Mouse (Mus musculus) CH12.LX (cell line): ENCODE results near the gene Rnf126.

Source experiments
- CHD2 ChIP-seq: IDR thresholded peaks from 2 replicates; pipeline ENCODE4 v1.6.1; 2011; ENCODE audit warnings: low read length, improper control_type of control experiment
- CTCF ChIP-seq, 2 experiments: IDR thresholded peaks in 1 of 2; conservative IDR thresholded peaks in 1 of 2; 2 replicates each; pipeline ENCODE4 v1.5.1; 2011 to 2012; ENCODE audit warnings: low read depth in 2 of 2, low read length in 2 of 2, improper control_type of control experiment in 1 of 2, inconsistent platforms in 1 of 2, mild to moderate bottlenecking in 1 of 2, moderate library complexity in 1 of 2
- EP300 ChIP-seq: IDR thresholded peaks from 2 replicates; pipeline ENCODE4 v1.6.1; 2011; ENCODE audit warnings: low read length, improper control_type of control experiment
- POLR2A ChIP-seq: IDR thresholded peaks from 2 replicates; pipeline ENCODE4 v1.6.1; 2011; ENCODE audit warnings: low read depth, mild to moderate bottlenecking, improper control_type of control experiment, low read length
- ZKSCAN1 ChIP-seq: IDR thresholded peaks from 2 replicates; pipeline ENCODE4 v1.6.1; 2012; ENCODE audit warnings: low read depth, inconsistent platforms, low read length, improper control_type of control experiment, borderline replicate concordance

DNA sequence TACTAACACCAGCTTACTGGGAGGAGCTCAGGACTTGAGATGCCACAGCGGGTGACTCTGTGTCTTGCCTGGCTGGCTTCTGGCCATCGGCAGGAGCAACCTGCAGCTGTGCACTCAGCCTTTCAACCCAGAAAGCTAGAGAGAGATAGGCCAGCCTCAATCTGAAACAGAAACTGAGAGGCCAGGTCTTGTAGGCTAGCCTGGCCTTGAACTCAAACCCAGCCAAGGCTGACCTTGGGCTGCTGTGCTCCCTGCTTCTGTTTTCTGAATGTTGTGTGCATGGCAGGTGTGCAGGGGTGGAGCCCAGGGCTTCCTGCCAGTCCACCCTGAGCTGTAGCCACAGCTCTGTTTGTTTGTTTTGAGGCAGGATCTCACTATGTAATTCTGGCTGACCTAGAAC, 6.5 kb upstream of the Rnf126 start:
- TF ChIP-seq ZKSCAN1 (no peak), CTCF (conservative IDR thresholded peaks at IDR 0.05 in 1 of 2, IDR thresholded peaks at IDR 0.05 in 1 of 2; ENCODE audit: low read depth in 2 of 2, low read length in 2 of 2) (no peak), EP300 (no peak), POLR2A (no peak), CHD2 (no peak)
